Mouse (Mus musculus) heart, embryonic 16.5 days (tissue): ENCODE results near the gene Tpgs1. TPM values are rescaled to one million over a fixed set of nuclear protein-coding genes. Genes with fewer than 3 reads are reported as not detected.

Experiments
- ATAC-seq: fragments of 200-750 bp; cut with Nextera tagmentation; replicated peaks from 2 replicates; pipeline ENCODE4 v1.8.0; 2017; ENCODE audit warnings: moderate number of reproducible peaks; ENCODE audit not compliant: insufficient read depth, low FRiP score; ENCODE audit errors: extremely low read depth
- H3K27ac ChIP-seq: fragments of 300-500 bp; sonication (generic); 2 replicates; pipeline ENCODE4 v1.5.1; 2014; ENCODE audit warnings: mild to moderate bottlenecking, low read length, control low read depth, moderate library complexity
- H3K27me3 ChIP-seq: fragments of 300-500 bp; sonication (generic); 2 replicates; pipeline ENCODE4 v1.6.1; 2014; ENCODE audit warnings: low read length, mixed read lengths; ENCODE audit not compliant: control insufficient read depth, insufficient read depth
- H3K36me3 ChIP-seq: fragments of 300-500 bp; sonication (generic); 2 replicates; pipeline ENCODE4 v1.6.1; 2014; ENCODE audit not compliant: control insufficient read depth, insufficient read depth
- H3K4me1 ChIP-seq: fragments of 300-500 bp; sonication (generic); 2 replicates; pipeline ENCODE4 v1.6.1; 2014; ENCODE audit warnings: low read length, mixed read lengths; ENCODE audit not compliant: control insufficient read depth, insufficient read depth
- H3K4me2 ChIP-seq: fragments of 300-500 bp; sonication (generic); 2 replicates; pipeline ENCODE4 v1.6.1; 2014; ENCODE audit warnings: low read depth, mild to moderate bottlenecking, control low read depth, low read length
- H3K4me3 ChIP-seq: fragments of 300-500 bp; sonication (generic); 2 replicates; pipeline ENCODE4 v1.5.1; 2014; ENCODE audit warnings: mild to moderate bottlenecking, control low read depth, low read length
- H3K9ac ChIP-seq: fragments of 300-500 bp; sonication (generic); 2 replicates; pipeline ENCODE4 v1.6.1; 2014; ENCODE audit warnings: low read length, control low read depth
- H3K9me3 ChIP-seq: fragments of 300-500 bp; sonication (generic); replicated peaks from 2 replicates; pipeline ENCODE4 v1.6.1; 2016; ENCODE audit warnings: low read length; ENCODE audit not compliant: control insufficient read depth
- WGBS: fragments of 180-500 bp; shearing (Covaris S2); extraction: QIAGEN DNeasy Blood & Tissue Kit; methylation state at CpG from one replicate; pipeline ENCODE4 v1.1.7; 2014; 5-methylcytosine and 5-hydroxymethylcytosine counted together
- polyA plus RNA-seq: library from polyadenylated mRNA; unstranded; fragments of >200 nt; fragmentation: Nextera tagmentation; extraction: Ambion mirVana; gene quantifications from 2 replicates; pipeline ENCODE4 v1.2.1, GENCODE M21; 2015

The Tpgs1 gene
- polyA plus RNA-seq, 1 experiment from 2014 or later = 47.0 TPM

DNA sequence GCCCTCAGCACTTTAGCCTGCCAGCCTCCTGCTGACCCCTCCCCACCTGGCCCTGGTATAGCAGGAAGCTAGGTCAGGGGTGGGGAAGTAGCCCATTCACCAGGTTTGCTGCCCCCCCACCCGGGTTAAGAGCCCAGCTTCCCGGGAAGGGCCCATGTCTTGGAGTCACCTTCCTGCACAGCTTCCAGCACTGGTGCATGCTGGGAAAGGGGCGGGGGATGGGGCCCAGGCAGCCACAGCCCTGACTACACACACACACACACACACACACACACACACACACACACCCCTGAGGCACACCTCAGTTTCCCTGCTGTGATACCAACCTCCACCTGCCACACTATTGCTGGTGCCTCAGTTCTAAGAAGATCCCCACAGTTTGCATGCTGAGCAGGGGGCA, 7.3 kb upstream of the Tpgs1 start:
- Histone ChIP-seq H3K4me3 (no peak overlapping the region), H3K36me3 (no peaks in the 10 kb centered on the region), H3K4me2 (no peak overlapping the region), H3K4me1 (no peaks in the 10 kb centered on the region), H3K9me3 (0 out of 2 replicates have a peak, but pooled peaks cover 2% of the 10 kb centered on the region), H3K27me3 (0 out of 2 replicates have a peak, but pooled peaks cover 3% of the 10 kb centered on the region), H3K9ac (no peak overlapping the region), H3K27ac (no peak overlapping the region)
- no peak; the same call in 1 of the 2 replicates for ATAC-seq
- 40% methylated on average over 3 of the region's 3 CpGs for WGBS

GRCm38 (mm10) chr10:79664131-79664665, 5.0 kb upstream of the Tpgs1 start, which contains the start of gene Madcam1:
Gene Madcam1 (plus strand): TSS chr10:79664559.
- H3K27me3 ChIP-seq = 0 out of 2 replicates have a peak, but pooled peaks cover 3% of the 10 kb centered on the region
- H3K9ac ChIP-seq = no peak within 1 kb of the TSS
- WGBS = 13% methylated on average over 13 of the region's 13 CpGs
- no peak within 1 kb of the TSS for H3K4me2 ChIP-seq
- no peak within 1 kb of the TSS for H3K4me3 ChIP-seq
- no peak within 1 kb of the TSS for H3K27ac ChIP-seq
- no peaks in the 10 kb centered on the region for H3K36me3 ChIP-seq
- ATAC-seq = no peak
- 0 out of 2 replicates have a peak, but pooled peaks cover 3% of the 10 kb centered on the region for H3K4me1 ChIP-seq
- H3K9me3 ChIP-seq = 0 out of 2 replicates have a peak, but pooled peaks cover 2% of the 10 kb centered on the region

GRCm38 (mm10) chr10:79665051-79665450, 4.1 kb upstream of the Tpgs1 start:
- H3K9me3 ChIP-seq = 0 out of 2 replicates have a peak, but pooled peaks cover 2% of the 10 kb centered on the region
- no peak overlapping the region for H3K27ac ChIP-seq
- no peak for ATAC-seq
- H3K36me3 ChIP-seq = no peaks in the 10 kb centered on the region
- H3K4me1 ChIP-seq = peaks cover 5% of the 10 kb centered on the region
- H3K4me2 ChIP-seq = no peak overlapping the region
- no peak overlapping the region for H3K9ac ChIP-seq
- 83% methylated on average over 8 of the region's 8 CpGs for WGBS
- 0 out of 2 replicates have a peak, but pooled peaks cover 3% of the 10 kb centered on the region for H3K27me3 ChIP-seq
- H3K4me3 ChIP-seq = no peak overlapping the region

GRCm38 (mm10) chr10:79666493-79666892, 2.7 kb upstream of the Tpgs1 start:
- Histone ChIP-seq H3K27me3 (0 out of 2 replicates have a peak, but pooled peaks cover 3% of the 10 kb centered on the region), H3K9me3 (no peaks in the 10 kb centered on the region), H3K4me1 (peaks cover 14% of the 10 kb centered on the region), H3K36me3 (no peaks in the 10 kb centered on the region), H3K27ac (no peak overlapping the region), H3K9ac (no peak overlapping the region), H3K4me3 (no peak overlapping the region), H3K4me2 (no peak overlapping the region)
- WGBS = 67% methylated on average over 9 of the region's 9 CpGs
- ATAC-seq = no peak

DNA sequence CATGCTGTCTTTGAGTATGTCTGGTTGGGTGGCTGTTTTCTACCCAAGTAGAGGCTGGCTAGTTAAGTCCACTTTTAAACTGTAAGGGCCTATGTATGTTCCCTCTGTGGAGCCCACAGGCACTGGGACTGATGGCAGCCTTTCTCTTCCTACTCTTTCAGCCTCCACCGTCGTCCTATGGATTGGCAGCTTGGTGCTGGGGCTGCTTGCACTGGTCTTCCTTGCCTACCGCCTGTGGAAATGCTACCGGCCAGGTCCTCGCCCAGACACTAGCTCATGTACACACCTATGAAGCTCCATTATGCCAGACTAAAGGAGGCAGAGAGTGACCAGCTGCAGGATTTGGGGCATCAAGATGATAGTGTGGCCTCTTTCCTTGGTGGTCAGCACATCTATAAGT, 1.1 kb upstream of the Tpgs1 start:
- Histone ChIP-seq H3K27me3 (0 out of 2 replicates have a peak, but pooled peaks cover 3% of the 10 kb centered on the region), H3K4me3 (no peak overlapping the region), H3K9me3 (no peaks in the 10 kb centered on the region), H3K4me1 (peaks cover 14% of the 10 kb centered on the region), H3K36me3 (no peaks in the 10 kb centered on the region), H3K4me2 (no peak overlapping the region), H3K27ac (no peak overlapping the region), H3K9ac (no peak overlapping the region)
- no peak for ATAC-seq
- 84% methylated on average over 5 of the region's 5 CpGs for WGBS

GRCm38 (mm10) chr10:79669576-79670057, 448 bp downstream of the Tpgs1 start:
- WGBS = under 1% methylated on average over 47 of the region's 47 CpGs
- ATAC-seq = peak; percentile 45
- H3K27me3 ChIP-seq = 0 out of 2 replicates have a peak, but pooled peaks cover 3% of the 10 kb centered on the region

GRCm38 (mm10) chr10:79670071-79670888, 1.1 kb downstream of the Tpgs1 start:
- Histone ChIP-seq H3K36me3 (no peaks in the 10 kb centered on the region), H3K27me3 (0 out of 2 replicates have a peak, but pooled peaks cover 2% of the 10 kb centered on the region), H3K9ac (peak overlapping the region; percentile 91), H3K4me2 (peak overlapping the region; percentile 89), H3K27ac (peak overlapping the region; percentile 94), H3K9me3 (no peaks in the 10 kb centered on the region), H3K4me1 (peaks cover 14% of the 10 kb centered on the region), H3K4me3 (peak overlapping the region; percentile 99)
- 0 out of 2 replicates have a peak, but pooled peaks have one; percentile 4 for ATAC-seq
- WGBS = 36% methylated on average over 15 of the region's 15 CpGs

More at GRCm38 (mm10) chr10:79669576-79670057, 448 bp downstream of the Tpgs1 start:
- H3K9me3 ChIP-seq = no peaks in the 10 kb centered on the region
- H3K4me1 ChIP-seq = peaks cover 14% of the 10 kb centered on the region
- H3K36me3 ChIP-seq = no peaks in the 10 kb centered on the region
- peak overlapping the region; percentile 91 for H3K9ac ChIP-seq
- peak overlapping the region; percentile 99 for H3K4me3 ChIP-seq
- peak overlapping the region; percentile 94 for H3K27ac ChIP-seq
- peak overlapping the region; percentile 89 for H3K4me2 ChIP-seq

DNA sequence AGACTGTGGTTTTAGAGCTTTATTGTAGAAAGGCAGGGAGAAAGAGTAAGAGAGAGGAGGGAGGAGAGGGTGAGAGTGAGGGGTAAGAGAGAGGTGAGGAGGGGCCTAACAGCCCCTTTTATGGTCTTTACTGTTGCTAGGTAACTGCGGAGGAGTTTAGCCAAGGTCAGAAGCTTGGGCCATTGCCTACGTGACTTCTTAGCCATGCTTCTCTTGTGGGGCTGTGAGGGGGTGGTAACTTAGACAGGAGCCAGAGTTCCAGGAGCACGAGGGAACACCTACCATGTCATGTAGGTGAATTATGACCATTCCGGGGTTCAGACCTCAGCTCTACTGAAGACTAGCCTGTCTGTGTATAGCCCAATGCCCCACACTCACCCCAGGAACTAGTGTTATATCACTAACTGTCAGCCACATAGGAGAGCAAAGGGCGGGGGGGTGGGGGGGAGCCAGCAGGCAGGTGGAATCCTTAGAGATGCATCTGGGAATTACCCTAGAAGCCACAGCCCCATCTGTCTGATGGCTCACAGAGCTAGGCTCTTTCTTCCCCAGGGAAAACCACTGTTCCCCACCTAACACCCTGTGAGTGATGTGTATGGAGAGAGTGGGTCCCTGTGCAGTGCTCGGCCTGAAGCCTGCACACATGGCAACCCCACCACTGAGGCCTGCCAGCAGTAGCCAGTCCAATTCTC, 2.4 kb downstream of the Tpgs1 start:
- no peak overlapping the region for H3K27ac ChIP-seq
- no peak overlapping the region for H3K4me3 ChIP-seq
- no peak overlapping the region for H3K9ac ChIP-seq
- no peaks in the 10 kb centered on the region for H3K27me3 ChIP-seq
- no peaks in the 10 kb centered on the region for H3K9me3 ChIP-seq
- ATAC-seq = no peak
- H3K4me1 ChIP-seq = peaks cover 14% of the 10 kb centered on the region
- WGBS = 72% methylated on average over 6 of the region's 6 CpGs
- H3K4me2 ChIP-seq = no peak overlapping the region
- H3K36me3 ChIP-seq = 0 out of 2 replicates have a peak, but pooled peaks cover 3% of the 10 kb centered on the region
